Mouse (Mus musculus) inflammation-experienced regulatory T-cells, adult 16 weeks (primary cell): ENCODE measurements around the gene Gm4353. TPM values are rescaled to one million over a fixed set of nuclear protein-coding genes. Genes with fewer than 3 reads are reported as not detected.

Source experiments
- polyA plus RNA-seq: library from polyadenylated mRNA; unstranded; fragments of 100-300 nt; shearing (Covaris generic); gene quantifications from one replicate; pipeline ENCODE4 v1.2.1, GENCODE M21; 2017

The Gm4353 gene
- 1.1 TPM for polyA plus RNA-seq

DNA sequence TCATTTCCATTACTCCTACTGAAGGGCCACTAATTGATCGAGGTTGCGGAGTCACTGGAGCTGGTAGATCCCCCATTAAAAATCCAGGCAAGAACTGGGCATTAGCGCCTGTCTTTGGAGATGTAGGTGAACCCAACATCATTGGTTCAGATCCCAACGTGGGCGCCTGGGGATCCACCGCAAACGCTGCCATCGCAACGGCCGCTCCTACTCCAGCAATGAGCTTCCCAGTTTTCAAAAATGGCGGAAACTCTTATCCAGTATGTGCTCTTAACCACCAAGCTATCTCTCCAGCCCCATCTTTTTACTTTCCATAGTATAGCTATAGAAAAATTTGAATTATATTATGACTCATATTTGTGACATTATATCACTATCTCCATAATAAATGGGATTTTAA, at the start of gene Gm4353:
Gene Gm4353, minus strand, starts transcription at position 270 of the 400 bp plus-strand sequence.

DNA sequence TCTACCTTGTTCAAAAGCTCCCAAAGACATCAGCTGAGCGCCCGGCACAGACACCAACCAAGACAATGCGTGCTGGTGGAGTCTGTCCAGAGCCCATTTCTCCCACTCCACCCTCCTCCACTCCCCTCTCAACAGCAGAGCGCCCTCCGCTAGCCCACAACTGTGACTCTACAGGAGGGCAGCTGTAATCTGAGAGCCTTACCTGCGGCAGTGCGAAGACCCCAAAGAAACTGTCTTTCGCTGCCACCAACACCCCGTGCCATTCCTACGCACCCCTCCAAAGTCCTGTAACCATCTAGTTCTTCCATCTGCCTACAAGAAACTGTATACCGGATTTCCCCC, 45.3 kb downstream of the Gm4353 start, which contains the start of gene 1110004F10Rik:
Gene 1110004F10Rik, plus strand, starts transcription at position 202 of the 342 bp plus-strand sequence.

DNA sequence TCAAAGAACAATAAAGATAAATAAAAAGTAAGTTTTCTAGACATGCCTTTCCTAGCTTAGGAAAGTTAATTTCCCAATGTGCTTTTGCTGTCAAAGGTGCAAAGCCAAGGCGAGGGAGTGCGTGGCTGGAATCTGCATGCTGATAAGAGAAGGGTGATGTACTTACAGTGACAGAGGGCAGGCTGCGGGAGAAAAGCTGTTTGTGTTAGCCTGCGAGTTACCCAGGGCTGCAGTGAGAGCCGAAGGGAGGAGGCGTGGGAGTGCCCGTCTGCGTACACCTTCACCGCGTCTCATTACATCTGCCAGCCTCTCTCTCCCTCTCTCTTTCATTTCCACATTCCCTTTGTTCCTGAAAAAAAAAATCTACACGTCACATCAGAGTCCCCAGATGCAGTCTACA, 45.9 kb downstream of the Gm4353 start, which contains the start of gene Sox6:
Gene Sox6, minus strand, starts transcription at position 286 of the 400 bp plus-strand sequence.

Other genes with a start within 250 kb of the Gm4353 start
- gene Sox6, start 45.8 kb downstream of the Gm4353 start, polyA plus RNA-seq, result not detected
- 212 TPM for gene 1110004F10Rik, start 45.2 kb downstream of the Gm4353 start, polyA plus RNA-seq
- 20.0 TPM for gene Plekha7, start 223.7 kb upstream of the Gm4353 start, polyA plus RNA-seq
- gene Rps13, start 249.6 kb upstream of the Gm4353 start, polyA plus RNA-seq, result 592 TPM